Mouse (Mus musculus): Measurements from ENCODE around the gene Hdac4. TPM values are rescaled to one million over a fixed set of nuclear protein-coding genes. Genes with fewer than 3 reads are reported as not detected.

Hdac4 gene
- polyA plus RNA-seq, 1 experiment from 2014 or later: 11.3 TPM

DNA sequence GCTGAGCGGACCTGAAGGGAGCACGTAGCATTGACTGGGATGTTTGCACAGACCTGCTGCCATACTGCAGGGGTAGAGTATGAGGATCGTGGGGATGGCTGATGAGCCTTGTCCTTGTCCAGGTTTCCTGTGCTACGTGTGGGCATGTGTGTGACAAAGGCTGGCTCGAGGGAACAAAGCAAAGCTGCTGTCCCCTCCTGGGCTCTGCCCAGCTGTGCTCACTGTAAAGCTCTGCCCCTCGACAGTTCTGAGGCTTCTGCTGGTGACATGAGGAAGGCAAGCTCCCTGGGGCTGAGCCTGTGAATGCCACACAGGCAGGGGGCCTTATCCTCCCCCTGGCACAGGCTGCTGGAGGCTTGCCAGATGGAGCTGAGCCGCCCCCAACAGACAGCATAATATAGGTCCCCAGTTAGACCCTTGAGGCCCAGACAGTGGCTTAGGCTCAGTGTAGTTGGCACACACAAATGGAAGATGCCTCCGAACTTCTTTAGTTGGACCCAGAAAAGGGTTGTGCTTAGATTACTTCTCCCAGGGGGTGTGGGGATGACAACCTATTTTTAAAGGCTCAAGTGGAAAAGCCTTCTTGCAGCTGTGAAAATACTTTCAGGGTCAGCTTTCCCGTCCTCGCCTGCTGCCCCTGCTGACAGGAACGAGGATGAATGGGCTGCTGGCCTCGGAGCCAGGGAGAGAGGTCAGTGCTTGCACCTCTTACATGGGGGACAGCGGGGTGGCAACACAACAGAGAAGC lies 16.7 kb upstream of the Hdac4 start:
- WGBS: 44% methylated on average over 13 of the region's 13 CpGs
- no peaks in the 10 kb centered on the region for H3K4me1 ChIP-seq (ENCODE audit: control insufficient read depth, insufficient read depth, low read length)
- no peak for ATAC-seq
- no peak overlapping the region for H3K27ac ChIP-seq (ENCODE audit: low read length)
- no peaks in the 10 kb centered on the region for H3K36me3 ChIP-seq (ENCODE audit: control insufficient read depth, insufficient read depth, low read length)
- H3K4me2 ChIP-seq (ENCODE audit: low read depth, low read length): no peak overlapping the region
- no peak overlapping the region for H3K4me3 ChIP-seq (ENCODE audit: low read length)
- no peaks in the 10 kb centered on the region for H3K27me3 ChIP-seq (replicated peaks; ENCODE audit: control insufficient read depth, insufficient read depth, low read length)
- no peak overlapping the region for H3K9ac ChIP-seq (ENCODE audit: low read depth, low read length)
- H3K9me3 ChIP-seq (ENCODE audit: control insufficient read depth, low read length): no peaks in the 10 kb centered on the region

DNA sequence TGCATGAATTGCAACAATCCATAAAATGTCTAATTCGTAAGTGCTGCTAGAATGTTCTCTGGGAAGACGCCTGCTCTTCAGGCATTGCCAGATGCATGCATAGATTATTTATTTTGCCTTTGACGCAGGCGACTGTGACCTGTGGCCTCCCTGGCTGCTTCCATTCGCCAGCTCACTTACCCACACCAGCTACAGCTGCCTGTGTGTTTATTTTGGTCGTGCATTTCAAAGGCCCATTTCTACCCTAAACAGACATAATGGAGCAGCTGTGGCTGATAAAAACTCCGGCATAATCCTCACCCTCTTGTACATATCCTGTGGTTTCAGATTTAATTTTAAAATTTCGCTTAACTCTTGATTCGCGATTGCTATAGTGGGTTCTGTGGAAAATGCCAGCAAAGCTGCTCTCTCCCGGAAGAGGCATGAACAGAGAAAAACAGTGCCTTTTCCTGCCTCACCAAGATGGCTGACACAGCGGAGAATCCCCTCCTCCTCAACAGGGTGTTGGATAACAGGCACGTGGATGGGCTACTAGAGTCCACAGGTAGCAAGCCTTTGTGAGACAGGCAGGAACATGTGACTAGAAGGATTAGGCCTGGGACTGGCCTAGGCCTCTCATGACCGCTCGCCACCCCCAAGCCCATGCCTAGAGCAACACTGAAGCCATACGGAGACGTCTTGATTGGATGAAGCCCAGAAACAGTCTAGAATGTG lies 7.3 kb upstream of the Hdac4 start:
- Histone ChIP-seq H3K9me3 (ENCODE audit: control insufficient read depth, low read length) (no peaks in the 10 kb centered on the region), H3K4me3 (ENCODE audit: low read length) (no peak overlapping the region), H3K4me1 (ENCODE audit: control insufficient read depth, insufficient read depth, low read length) (no peaks in the 10 kb centered on the region), H3K27me3 (replicated peaks; ENCODE audit: control insufficient read depth, insufficient read depth, low read length) (no peaks in the 10 kb centered on the region), H3K27ac (ENCODE audit: low read length) (no peak overlapping the region), H3K36me3 (ENCODE audit: control insufficient read depth, insufficient read depth, low read length) (no peaks in the 10 kb centered on the region), H3K9ac (ENCODE audit: low read depth, low read length) (no peak overlapping the region), H3K4me2 (ENCODE audit: low read depth, low read length) (no peak overlapping the region)
- ATAC-seq: no peak
- WGBS: 68% methylated on average over 17 of the region's 17 CpGs

DNA sequence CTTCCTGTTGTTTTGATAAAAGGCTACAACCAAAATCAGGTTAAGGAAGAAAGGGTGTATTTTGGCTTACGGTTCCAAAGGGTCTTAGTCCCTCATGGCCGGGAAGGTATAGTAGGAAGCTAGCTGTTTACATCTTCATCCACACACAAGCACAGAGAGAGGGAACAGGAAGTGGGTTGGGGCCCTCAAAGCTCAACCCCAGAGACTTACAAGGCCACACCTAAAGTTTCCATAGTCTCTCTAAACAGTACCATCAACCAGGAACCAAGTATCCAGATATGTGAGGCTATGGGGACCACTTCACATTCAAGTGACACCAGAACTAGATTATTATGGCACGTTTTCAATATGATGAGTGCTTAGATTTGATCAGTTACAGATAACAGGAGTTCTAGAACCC lies 5.0 kb downstream of the Hdac4 start:
- Histone ChIP-seq H3K27me3 (replicated peaks; ENCODE audit: control insufficient read depth, insufficient read depth, low read length) (no peaks in the 10 kb centered on the region), H3K36me3 (ENCODE audit: control insufficient read depth, insufficient read depth, low read length) (no peaks in the 10 kb centered on the region), H3K4me3 (ENCODE audit: low read length) (no peak overlapping the region), H3K9me3 (ENCODE audit: control insufficient read depth, low read length) (no peaks in the 10 kb centered on the region), H3K27ac (ENCODE audit: low read length) (no peak overlapping the region), H3K9ac (ENCODE audit: low read depth, low read length) (no peak overlapping the region), H3K4me1 (ENCODE audit: control insufficient read depth, insufficient read depth, low read length) (no peaks in the 10 kb centered on the region), H3K4me2 (ENCODE audit: low read depth, low read length) (no peak overlapping the region)
- no peak for ATAC-seq
- WGBS: 80% methylated on average over 3 of the region's 3 CpGs

DNA sequence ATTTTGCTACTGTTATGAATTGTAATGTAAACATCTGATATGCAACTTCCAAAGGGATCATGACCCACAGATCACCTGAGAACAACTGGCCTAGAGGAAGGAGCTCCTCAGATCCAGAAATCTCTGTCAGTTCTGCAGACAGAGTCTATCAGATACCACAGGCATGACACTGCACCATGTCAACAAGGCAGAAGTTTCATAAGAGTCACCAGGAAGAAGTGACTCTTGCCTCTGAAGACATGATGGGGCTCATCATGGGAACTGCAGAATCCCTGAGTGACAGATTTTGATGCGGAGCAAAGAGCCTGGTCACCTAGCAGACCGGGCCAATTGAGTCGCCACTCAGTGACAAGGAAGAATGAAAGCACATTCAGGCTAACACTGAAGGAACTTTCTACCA lies 8.4 kb downstream of the Hdac4 start:
- Histone ChIP-seq H3K4me1 (ENCODE audit: control insufficient read depth, insufficient read depth, low read length) (no peaks in the 10 kb centered on the region), H3K4me3 (ENCODE audit: low read length) (no peak overlapping the region), H3K27ac (ENCODE audit: low read length) (no peak overlapping the region), H3K4me2 (ENCODE audit: low read depth, low read length) (no peak overlapping the region), H3K9me3 (ENCODE audit: control insufficient read depth, low read length) (no peaks in the 10 kb centered on the region), H3K9ac (ENCODE audit: low read depth, low read length) (no peak overlapping the region), H3K36me3 (ENCODE audit: control insufficient read depth, insufficient read depth, low read length) (no peaks in the 10 kb centered on the region), H3K27me3 (replicated peaks; ENCODE audit: control insufficient read depth, insufficient read depth, low read length) (no peaks in the 10 kb centered on the region)
- WGBS: 95% methylated on average over 3 of the region's 3 CpGs
- no peak for ATAC-seq

DNA sequence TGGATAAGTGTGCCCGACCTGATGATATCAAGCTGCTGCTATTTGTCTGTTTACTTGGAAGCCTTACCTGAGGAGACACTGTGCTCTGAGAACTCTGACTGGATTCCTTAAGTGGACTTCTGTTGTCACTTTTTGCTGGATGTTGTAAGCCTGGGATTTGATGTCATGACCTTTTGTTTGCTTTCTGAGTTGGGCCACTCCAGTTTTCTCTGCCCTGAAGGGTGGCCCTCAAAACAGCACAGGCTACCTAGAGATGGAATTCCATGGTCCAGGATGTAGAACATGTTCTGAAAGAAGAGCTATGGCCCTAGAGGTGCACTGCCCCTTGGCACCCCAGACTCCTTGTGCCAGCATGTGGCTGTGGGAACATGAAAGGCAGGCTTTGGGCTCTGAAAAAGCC lies 10.9 kb downstream of the Hdac4 start:
- H3K4me3 ChIP-seq (ENCODE audit: low read length): no peak overlapping the region
- H3K4me2 ChIP-seq (ENCODE audit: low read depth, low read length): no peak overlapping the region
- 59% methylated on average over 1 of the region's 1 CpGs for WGBS

DNA sequence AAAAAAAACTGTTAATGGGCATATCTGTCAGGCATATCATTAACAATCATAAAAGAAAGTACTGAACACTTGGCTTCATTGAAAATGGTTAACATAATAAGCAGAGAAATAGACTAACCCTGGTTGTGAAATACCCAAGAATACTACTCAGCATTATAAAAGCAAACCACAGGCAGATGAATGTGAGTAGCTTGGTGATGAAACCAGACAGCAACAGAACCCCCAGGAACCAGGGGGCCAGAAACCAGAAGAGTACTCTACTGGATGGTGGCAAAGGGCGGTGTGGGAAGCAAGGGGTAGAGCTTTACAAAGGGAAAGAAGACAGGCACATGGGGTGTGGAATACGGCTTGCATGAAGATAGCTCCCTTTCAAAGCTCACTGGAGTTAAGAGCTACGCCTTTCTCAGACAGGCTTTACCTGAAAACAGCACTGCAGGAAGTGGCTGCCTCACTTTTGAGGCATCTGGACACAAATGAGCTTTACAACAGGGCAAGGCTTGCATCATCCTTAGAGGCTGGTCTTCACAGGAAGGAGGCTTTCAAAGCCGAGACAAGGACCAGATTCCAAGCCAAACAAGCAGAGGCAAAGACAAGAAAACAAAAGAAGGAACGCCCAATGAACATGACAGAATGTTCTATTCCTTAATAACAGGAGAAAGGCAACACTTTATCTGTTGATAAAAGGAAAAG lies 12.3 kb downstream of the Hdac4 start:
- H3K9me3 ChIP-seq (ENCODE audit: control insufficient read depth, low read length): no peaks in the 10 kb centered on the region
- no peak overlapping the region for H3K4me3 ChIP-seq (ENCODE audit: low read length)
- ATAC-seq: no peak
- no peak overlapping the region for H3K4me2 ChIP-seq (ENCODE audit: low read depth, low read length)
- H3K36me3 ChIP-seq (ENCODE audit: control insufficient read depth, insufficient read depth, low read length): no peaks in the 10 kb centered on the region
- H3K27ac ChIP-seq (ENCODE audit: low read length): no peak overlapping the region
- peaks cover 4% of the 10 kb centered on the region for H3K4me1 ChIP-seq (ENCODE audit: control insufficient read depth, insufficient read depth, low read length)
- H3K27me3 ChIP-seq (replicated peaks; ENCODE audit: control insufficient read depth, insufficient read depth, low read length): no peaks in the 10 kb centered on the region
- WGBS: 68% methylated on average over 5 of the region's 5 CpGs
- H3K9ac ChIP-seq (ENCODE audit: low read depth, low read length): no peak overlapping the region

More for the DNA sequence above, 10.9 kb downstream of the Hdac4 start:
- Histone ChIP-seq H3K36me3 (ENCODE audit: control insufficient read depth, insufficient read depth, low read length) (no peaks in the 10 kb centered on the region), H3K9me3 (ENCODE audit: control insufficient read depth, low read length) (no peaks in the 10 kb centered on the region), H3K27ac (ENCODE audit: low read length) (no peak overlapping the region), H3K27me3 (replicated peaks; ENCODE audit: control insufficient read depth, insufficient read depth, low read length) (no peaks in the 10 kb centered on the region), H3K4me1 (ENCODE audit: control insufficient read depth, insufficient read depth, low read length) (no peaks in the 10 kb centered on the region), H3K9ac (ENCODE audit: low read depth, low read length) (no peak overlapping the region)
- ATAC-seq: no peak

DNA sequence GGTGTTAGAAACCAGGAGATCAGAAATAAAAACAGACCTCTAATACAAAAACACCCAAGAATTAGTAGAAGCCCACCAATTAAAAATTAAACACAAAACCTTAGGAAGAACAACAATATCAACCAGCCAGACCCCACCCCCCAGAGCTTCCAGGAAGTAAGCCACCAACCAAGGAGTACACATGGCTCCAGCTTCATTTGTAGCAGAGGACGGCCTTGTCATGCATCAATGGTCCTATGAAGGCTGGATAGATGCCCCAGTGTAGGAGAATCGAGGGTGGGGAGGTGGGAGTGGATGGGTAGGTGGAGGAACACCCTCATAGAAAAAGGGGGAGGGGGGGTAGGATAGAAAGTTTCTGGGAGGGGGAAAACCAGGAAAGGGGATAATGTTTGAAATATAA lies 13.5 kb downstream of the Hdac4 start:
- no peaks in the 10 kb centered on the region for H3K9me3 ChIP-seq (ENCODE audit: control insufficient read depth, low read length)
- no peaks in the 10 kb centered on the region for H3K36me3 ChIP-seq (ENCODE audit: control insufficient read depth, insufficient read depth, low read length)
- no peak overlapping the region for H3K9ac ChIP-seq (ENCODE audit: low read depth, low read length)
- no peak overlapping the region for H3K4me2 ChIP-seq (ENCODE audit: low read depth, low read length)
- no peaks in the 10 kb centered on the region for H3K27me3 ChIP-seq (replicated peaks; ENCODE audit: control insufficient read depth, insufficient read depth, low read length)
- H3K4me3 ChIP-seq (ENCODE audit: low read length): no peak overlapping the region
- peaks cover 5% of the 10 kb centered on the region for H3K4me1 ChIP-seq (ENCODE audit: control insufficient read depth, insufficient read depth, low read length)
- no peak overlapping the region for H3K27ac ChIP-seq (ENCODE audit: low read length)
- ATAC-seq: no peak
- WGBS: 85% methylated on average over 2 of the region's 2 CpGs

DNA sequence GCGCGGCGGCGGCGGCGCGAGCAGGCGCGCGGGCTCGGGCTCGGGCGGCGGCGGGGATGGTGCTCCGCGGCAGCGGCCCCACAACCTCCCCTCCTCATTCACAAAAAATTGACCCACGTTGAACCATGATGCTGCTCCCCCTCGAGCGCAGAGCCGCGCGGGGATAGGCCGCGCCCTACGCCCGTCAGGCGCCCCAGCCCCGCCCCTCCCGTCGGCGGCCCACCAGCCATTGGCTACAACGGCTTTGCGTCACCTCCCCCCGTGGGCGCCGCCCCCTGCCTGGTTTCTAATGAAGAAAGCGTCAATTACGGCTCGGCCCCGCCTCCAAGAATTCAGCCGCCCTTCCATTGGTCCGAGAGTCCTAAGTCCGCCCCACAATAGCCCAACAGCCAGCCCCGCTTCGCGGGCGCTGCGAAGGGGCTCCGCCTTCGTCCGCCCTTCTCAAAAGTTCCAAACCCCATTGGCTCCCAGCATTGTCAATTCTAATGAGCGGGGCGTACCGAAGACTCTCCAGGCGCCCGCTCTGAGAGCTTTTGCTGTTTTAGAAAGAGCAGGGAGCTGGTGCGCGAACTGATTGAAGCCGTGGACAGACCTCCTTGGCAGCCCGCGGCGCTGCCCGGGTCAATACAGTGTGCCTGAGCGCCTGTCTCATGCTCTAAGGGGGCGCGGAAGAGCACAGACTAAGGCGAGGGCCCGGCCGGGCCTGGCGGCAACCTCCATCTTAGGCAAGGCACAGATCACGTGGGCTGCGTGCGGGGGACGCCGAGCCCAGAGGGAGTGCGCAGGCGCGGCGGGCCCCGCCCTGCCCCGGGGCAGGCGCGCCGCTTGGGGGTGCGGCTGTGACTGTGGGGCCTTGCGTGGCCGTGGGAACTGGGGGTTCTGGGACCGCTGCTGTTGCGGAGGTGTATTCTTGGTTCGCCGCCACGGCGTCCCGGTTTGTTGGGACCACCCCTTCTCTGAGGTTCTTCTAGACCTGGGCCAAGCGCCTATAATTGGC lies 15.1 kb downstream of the Hdac4 start:
- Histone ChIP-seq H3K9me3 (ENCODE audit: control insufficient read depth, low read length) (no peaks in the 10 kb centered on the region), H3K9ac (ENCODE audit: low read depth, low read length) (peak overlapping the region; percentile 87), H3K4me2 (ENCODE audit: low read depth, low read length) (peak overlapping the region; percentile 70), H3K4me3 (ENCODE audit: low read length) (peak overlapping the region; percentile 89), H3K27ac (ENCODE audit: low read length) (peak overlapping the region; percentile 98), H3K4me1 (ENCODE audit: control insufficient read depth, insufficient read depth, low read length) (peaks cover 8% of the 10 kb centered on the region), H3K36me3 (ENCODE audit: control insufficient read depth, insufficient read depth, low read length) (no peaks in the 10 kb centered on the region), H3K27me3 (replicated peaks; ENCODE audit: control insufficient read depth, insufficient read depth, low read length) (no peaks in the 10 kb centered on the region)
- ATAC-seq: peak; percentile 99
- WGBS: under 1% methylated on average over 96 of the region's 97 CpGs

Data from intestine, embryonic 16.5 days (tissue).